Mouse (Mus musculus) CD4-positive, CD25-positive, alpha-beta regulatory T cell, adult 2 months (primary cell): ENCODE measurements around the gene 2610528A11Rik.

Source experiments
- DNase-seq: peaks from one replicate; pipeline ENCODE4 v3.0.0-alpha.2; 2012; ENCODE audit warnings: low read depth, low spot score

2610528A11Rik gene

GRCm38 (mm10) chr14:37113922-37114321 is at the start of gene 2610528A11Rik:
Gene 2610528A11Rik, minus strand, starts transcription at chr14:37114022.
- DNase-seq: no peak

GRCm38 (mm10) chr14:37163277-37163956 is 49.6 kb upstream of the 2610528A11Rik start:
- DNase-seq: no peak

GRCm38 (mm10) chr14:37154391-37154790 is 40.6 kb upstream of the 2610528A11Rik start:
- DNase-seq: no peak

GRCm38 (mm10) chr14:37139051-37139710 is 25.4 kb upstream of the 2610528A11Rik start:
- DNase-seq: no peak

GRCm38 (mm10) chr14:37137596-37137995 is 23.8 kb upstream of the 2610528A11Rik start:
- peak; percentile 32 for DNase-seq

GRCm38 (mm10) chr14:37136110-37136509 is 22.3 kb upstream of the 2610528A11Rik start:
- no peak for DNase-seq

GRCm38 (mm10) chr14:37135671-37136070 is 21.8 kb upstream of the 2610528A11Rik start:
- DNase-seq: no peak

GRCm38 (mm10) chr14:37135127-37135593 is 21.3 kb upstream of the 2610528A11Rik start, which contains the start of gene Ghitm:
Gene Ghitm, minus strand, starts transcription at chr14:37135272.
- DNase-seq: peak; percentile 98

GRCm38 (mm10) chr14:37134304-37135126 is 20.7 kb upstream of the 2610528A11Rik start:
- DNase-seq: peak; percentile 74

- peak; percentile 74 for DNase-seq
Measured at GRCm38 (mm10) chr14:37127652-37128051, 13.8 kb upstream of the 2610528A11Rik start.

GRCm38 (mm10) chr14:37119233-37119632 is 5.4 kb upstream of the 2610528A11Rik start:
- no peak for DNase-seq

GRCm38 (mm10) chr14:37112931-37113330 is 891 bp downstream of the 2610528A11Rik start:
- no peak for DNase-seq

GRCm38 (mm10) chr14:37111371-37111770 is 2.5 kb downstream of the 2610528A11Rik start:
- DNase-seq: no peak

- no peak for DNase-seq
Measured at GRCm38 (mm10) chr14:37110456-37110855, 3.4 kb downstream of the 2610528A11Rik start.

- DNase-seq: no peak
Measured at GRCm38 (mm10) chr14:37109975-37110374, 3.8 kb downstream of the 2610528A11Rik start.

- no peak for DNase-seq
Measured at GRCm38 (mm10) chr14:37109460-37109859, 4.4 kb downstream of the 2610528A11Rik start.

GRCm38 (mm10) chr14:37105846-37106245 is 8.0 kb downstream of the 2610528A11Rik start:
- no peak for DNase-seq

GRCm38 (mm10) chr14:37104747-37105146 is 9.1 kb downstream of the 2610528A11Rik start:
- DNase-seq: no peak

GRCm38 (mm10) chr14:37102484-37102883 is 11.3 kb downstream of the 2610528A11Rik start:
- DNase-seq: no peak

GRCm38 (mm10) chr14:37101531-37101930 is 12.3 kb downstream of the 2610528A11Rik start:
- DNase-seq: no peak

GRCm38 (mm10) chr14:37097956-37098530 is 15.8 kb downstream of the 2610528A11Rik start, which contains the start of gene Cdhr1:
Gene Cdhr1, minus strand, starts transcription at chr14:37098347.
- DNase-seq: no peak
